ENCODE assay signal across 8 mouse cellular contexts in genomic region chr5:45855526-45856302, GRCm38 (mm10). TPM values are rescaled to one million over a fixed set of nuclear protein-coding genes. Genes with fewer than 3 reads are reported as not detected.
A peak's percentile ranks its signal among the peaks of the same experiment; 100 is the strongest.
DNase-seq lines count a peak whose midpoint lies in the region; ATAC-seq and TF ChIP-seq lines count a peak whose summit lies in the region.

No protein-coding gene starts in this region.

- ATAC-seq in Patski, result peak; percentile 5
- ATAC-seq in embryonic facial prominence, embryonic 12.5 days (ENCODE audit: insufficient number of reproducible peaks, insufficient read depth, low FRiP score, low TSS enrichment), result peak; percentile 8; the same call in 1 of the 2 replicates
- ATAC-seq in heart, embryonic 11.5 days (replicated peaks; ENCODE audit: insufficient number of reproducible peaks, low FRiP score, low TSS enrichment), result no peak
- peak; percentile 1 for ATAC-seq in kidney, embryonic 14.5 days (ENCODE audit: low FRiP score, low TSS enrichment)
- ATAC-seq in liver, embryonic 13.5 days (ENCODE audit: low read depth), result no peak
- ATAC-seq in granulocyte monocyte progenitor cell, adult 5-6 weeks (replicated peaks; ENCODE audit: poor library complexity, severe bottlenecking), result no peak; the same call in 1 of the 2 replicates

- H3K27ac ChIP-seq in embryonic facial prominence, embryonic 12.5 days, result peak overlapping the region; percentile 97
- H3K27ac ChIP-seq in heart, embryonic 11.5 days (ENCODE audit: low read depth, low read length), result peak overlapping the region; percentile 98; the same call in 1 of the 2 replicates
- peak overlapping the region; percentile 98 for H3K27ac ChIP-seq in kidney, embryonic 14.5 days (ENCODE audit: low read depth, low read length)
- H3K27ac ChIP-seq in liver, embryonic 13.5 days, result peak overlapping the region; percentile 63

- no peaks in the 10 kb centered on the region for H3K27me3 ChIP-seq in C2C12 (ENCODE audit: control insufficient read depth, insufficient read depth, insufficient read length)
- H3K27me3 ChIP-seq in Patski, result peaks cover 12% of the 10 kb centered on the region
- no peaks in the 10 kb centered on the region for H3K27me3 ChIP-seq in embryonic facial prominence, embryonic 12.5 days
- H3K27me3 ChIP-seq in heart, embryonic 11.5 days (ENCODE audit: control insufficient read depth, insufficient read depth, low read length), result no peaks in the 10 kb centered on the region
- no peaks in the 10 kb centered on the region for H3K27me3 ChIP-seq in kidney, embryonic 14.5 days (ENCODE audit: control insufficient read depth, insufficient read depth, low read length)
- H3K27me3 ChIP-seq in liver, embryonic 13.5 days, result no peaks in the 10 kb centered on the region

- peaks cover 22% of the 10 kb centered on the region for H3K79me2 ChIP-seq in C2C12 (ENCODE audit: control insufficient read depth, insufficient read depth)

- no peaks in the 10 kb centered on the region for H3K36me3 ChIP-seq in C2C12 (ENCODE audit: control insufficient read depth, insufficient read depth)
- no peaks in the 10 kb centered on the region for H3K36me3 ChIP-seq in embryonic facial prominence, embryonic 12.5 days
- no peaks in the 10 kb centered on the region for H3K36me3 ChIP-seq in heart, embryonic 11.5 days (ENCODE audit: control insufficient read depth, insufficient read depth, low read length)
- no peaks in the 10 kb centered on the region for H3K36me3 ChIP-seq in kidney, embryonic 14.5 days (ENCODE audit: control insufficient read depth, insufficient read depth, low read length)
- no peaks in the 10 kb centered on the region for H3K36me3 ChIP-seq in liver, embryonic 13.5 days

- peak overlapping the region; percentile 85 for H3ac ChIP-seq in C2C12 (ENCODE audit: control insufficient read depth, insufficient read length, low read depth)

- POLR2A ChIA-PET in Patski (lab: Charles Lee), result interaction anchor here (0.6 kb wide), 1 partner anchor 270 kb away, joined by 4 read pairs; no protein-coding TSS in a partner anchor

- DNase-seq in Patski (ENCODE audit: low read depth, low spot score), result no peak
- peak; percentile 13 for DNase-seq in liver, embryonic 13.5 days
- DNase-seq in naive thymus-derived CD4-positive, alpha-beta T cell, adult 2 months (ENCODE audit: low read depth), result peak; percentile 32

- H3K4me1 ChIP-seq in embryonic facial prominence, embryonic 12.5 days, result peaks cover 5% of the 10 kb centered on the region; the same call in 1 of the 2 replicates
- H3K4me1 ChIP-seq in heart, embryonic 11.5 days (ENCODE audit: control insufficient read depth, insufficient read depth, low read length), result peaks cover 5% of the 10 kb centered on the region
- no peaks in the 10 kb centered on the region for H3K4me1 ChIP-seq in kidney, embryonic 14.5 days (ENCODE audit: control insufficient read depth, insufficient read depth, low read length)
- H3K4me1 ChIP-seq in liver, embryonic 13.5 days (replicated peaks), result peaks cover 21% of the 10 kb centered on the region

- peak overlapping the region; percentile 53 for H3K4me3 ChIP-seq in C2C12 (ENCODE audit: insufficient read depth, poor library complexity, severe bottlenecking)
- H3K4me3 ChIP-seq in embryonic facial prominence, embryonic 12.5 days, result peak overlapping the region; percentile 97
- H3K4me3 ChIP-seq in heart, embryonic 11.5 days (ENCODE audit: low read depth, low read length), result peak overlapping the region; percentile 99
- H3K4me3 ChIP-seq in kidney, embryonic 14.5 days (ENCODE audit: low read length), result peak overlapping the region; percentile 93
- H3K4me3 ChIP-seq in liver, embryonic 13.5 days (replicated peaks), result peak overlapping the region; percentile 91

- H3K9me3 ChIP-seq in embryonic facial prominence, embryonic 12.5 days, result no peaks in the 10 kb centered on the region
- no peaks in the 10 kb centered on the region for H3K9me3 ChIP-seq in heart, embryonic 11.5 days (replicated peaks; ENCODE audit: control insufficient read depth, low read length)
- H3K9me3 ChIP-seq in kidney, embryonic 14.5 days (ENCODE audit: control insufficient read depth, low read length), result no peaks in the 10 kb centered on the region
- H3K9me3 ChIP-seq in liver, embryonic 13.5 days (replicated peaks), result no peaks in the 10 kb centered on the region

- TF ChIP-seq CTCF in C2C12 (IDR thresholded peaks at IDR 0.05; ENCODE audit: control insufficient read depth, insufficient read depth, insufficient read length) (peak; percentile 11), Patski (IDR thresholded peaks at IDR 0.05) (no peak)

- H3K9ac ChIP-seq in embryonic facial prominence, embryonic 12.5 days, result peak overlapping the region; percentile 95
- peak overlapping the region; percentile 94 for H3K9ac ChIP-seq in heart, embryonic 11.5 days (ENCODE audit: low read depth, low read length)
- H3K9ac ChIP-seq in kidney, embryonic 14.5 days (ENCODE audit: low read depth, low read length), result peak overlapping the region; percentile 98
- peak overlapping the region; percentile 91 for H3K9ac ChIP-seq in liver, embryonic 13.5 days

- in situ Hi-C loops in Patski (cut with MboI; ENCODE audit: low pct_unique_long_range_greater_than_20kb), result loop anchor here (25.0 kb wide), 1 partner anchor 368 kb away; the partner anchor contains the start of gene Lap3

- peaks cover 17% of the 10 kb centered on the region for H3K79me3 ChIP-seq in C2C12 (ENCODE audit: low read depth)

- CTCF ChIA-PET in Patski (lab: Charles Lee), result interaction anchor here (0.8 to 1.5 kb wide), 4 partner anchors 9 to 21 kb away, joined by 3 to 4 read pairs (median 4); no protein-coding TSS in a partner anchor

- WGBS in embryonic facial prominence, embryonic 12.5 days, result 29% methylated on average over 21 of the region's 21 CpGs
- 21% methylated on average over 21 of the region's 21 CpGs for WGBS in heart, embryonic 11.5 days (ENCODE audit: insufficient replicate concordance)
- 21% methylated on average over 21 of the region's 21 CpGs for WGBS in kidney, embryonic 14.5 days
- 17% methylated on average over 21 of the region's 21 CpGs for WGBS in liver, embryonic 13.5 days (ENCODE audit: insufficient replicate concordance)

- peak overlapping the region; percentile 82 for H3K4me2 ChIP-seq in embryonic facial prominence, embryonic 12.5 days (replicated peaks)
- H3K4me2 ChIP-seq in heart, embryonic 11.5 days, result peak overlapping the region; percentile 63
- peak overlapping the region; percentile 82 for H3K4me2 ChIP-seq in kidney, embryonic 14.5 days (replicated peaks; ENCODE audit: low read depth, low read length)
- peak overlapping the region; percentile 93 for H3K4me2 ChIP-seq in liver, embryonic 13.5 days

TF ChIP-seq in C2C12, 6 proteins besides CTCF, POLR2A, EP300 and RAD21:
- TF ChIP-seq MYOD1 (IDR thresholded peaks at IDR 0.05; ENCODE audit: control insufficient read depth, insufficient read length, low read depth) (no peak), CEBPB (IDR thresholded peaks at IDR 0.05; ENCODE audit: low read depth) (no peak), MYOG (IDR thresholded peaks at IDR 0.05; ENCODE audit: control insufficient read depth, extremely low read depth, insufficient read length) (no peak), FOSL1 (IDR thresholded peaks at IDR 0.05; ENCODE audit: insufficient read depth, low read length, poor library complexity, severe bottlenecking) (no peak), USF1 (IDR thresholded peaks at IDR 0.05; ENCODE audit: low read depth) (no peak), MAX (IDR thresholded peaks at IDR 0.05) (no peak)

RNA-seq across cellular contexts. Expression of gene Lcorl, which starts 1.7 kb away (rescaled TPM):
- polyA plus RNA-seq in C2C12 (2012; fragmentation: generic; extraction: Trizol) (1.2 TPM), Patski (2021) (11.7 TPM)
- 28.3 and 29.6 TPM in 2 replicates for polyA plus RNA-seq in embryonic facial prominence, embryonic 12.5 days (2016; fragmentation: Nextera tagmentation; extraction: Ambion mirVana)
- polyA plus RNA-seq in heart, embryonic 11.5 days (2014; fragmentation: Nextera tagmentation; extraction: Ambion mirVana), result 17.8 and 19.0 TPM in 2 replicates
- polyA plus RNA-seq in kidney, embryonic 14.5 days (2014; fragmentation: Nextera tagmentation; extraction: Ambion mirVana), result 30.8 and 42.7 TPM in 2 replicates
- polyA plus RNA-seq in liver, embryonic 13.5 days (2015; fragmentation: Nextera tagmentation; extraction: Ambion mirVana), result 6.3 and 7.1 TPM in 2 replicates
- 30.6 and 31.4 TPM in 2 replicates for total RNA-seq in granulocyte monocyte progenitor cell, adult 5-6 weeks (2014; fragmentation: Nextera tagmentation)
- total RNA-seq in granulocyte monocyte progenitor cell, adult 5-6 weeks (2017), result 34.3 and 39.7 TPM in 2 replicates

Comparison
In these comparisons a context has a peak if more than half of its experiments do, and no peak if none do; other contexts are left out.
1. ATAC-seq: peak in Patski (single experiment), embryonic facial prominence, embryonic 12.5 days (single experiment) and kidney, embryonic 14.5 days (single experiment); none in heart, embryonic 11.5 days (single experiment), liver, embryonic 13.5 days (single experiment) and granulocyte monocyte progenitor cell, adult 5-6 weeks (single experiment).
2. Peak in every context shown above with its lines, with median percentiles within 50 percentile points of each other: H3K4me3 ChIP-seq, H3K27ac ChIP-seq, H3K4me2 ChIP-seq and H3K9ac ChIP-seq.